Mouse (Mus musculus) brain, embryonic 18.5 days (tissue): ENCODE results near the gene Mrpl38.
A peak's percentile ranks its signal among the peaks of the same experiment; 100 is the strongest.

Experiments used
- DNase-seq: peaks from one replicate; pipeline ENCODE4 v3.0.0-alpha.2; 2012; ENCODE audit warnings: low read depth, low spot score

Mrpl38 gene

DNA sequence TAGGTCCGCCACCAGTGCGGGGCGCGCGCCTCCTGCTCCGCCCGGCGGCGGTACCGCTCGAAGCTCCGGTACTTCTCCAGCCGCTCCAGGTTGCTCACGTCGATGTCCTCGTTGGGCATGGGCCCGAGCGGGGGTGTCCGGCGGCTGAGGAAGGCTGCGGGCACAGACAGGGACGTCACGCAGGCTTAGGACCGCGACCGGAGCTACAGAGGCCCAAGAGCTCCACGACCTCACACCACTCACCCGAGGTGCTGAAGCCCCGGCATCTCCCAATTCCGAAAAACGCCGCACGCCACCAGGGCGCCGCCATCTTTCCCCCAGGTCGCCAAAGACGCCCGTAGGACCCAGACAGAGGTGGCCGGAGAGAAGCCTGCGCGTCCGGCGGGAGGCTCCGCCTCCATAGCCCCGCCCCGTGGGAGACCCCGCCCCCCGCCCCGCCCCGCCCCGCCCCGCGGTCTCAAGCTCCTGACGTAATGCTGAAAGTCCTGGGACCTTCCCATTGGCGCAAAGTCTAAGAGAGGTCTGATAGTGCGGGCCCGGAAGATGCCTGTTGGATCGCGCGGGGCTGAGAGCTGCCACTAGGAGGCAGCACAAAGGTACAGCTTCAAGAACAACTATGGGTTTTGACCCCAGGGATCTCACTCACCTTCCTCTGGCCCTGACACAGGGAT, at the start of gene Mrpl38:
Gene Mrpl38, minus strand, starts transcription at position 401 of the 671 bp plus-strand sequence.
- peak; percentile 76 for DNase-seq

GRCm38 (mm10) chr11:116187226-116187930, 48.7 kb upstream of the Mrpl38 start:
- DNase-seq, result no peak

DNA sequence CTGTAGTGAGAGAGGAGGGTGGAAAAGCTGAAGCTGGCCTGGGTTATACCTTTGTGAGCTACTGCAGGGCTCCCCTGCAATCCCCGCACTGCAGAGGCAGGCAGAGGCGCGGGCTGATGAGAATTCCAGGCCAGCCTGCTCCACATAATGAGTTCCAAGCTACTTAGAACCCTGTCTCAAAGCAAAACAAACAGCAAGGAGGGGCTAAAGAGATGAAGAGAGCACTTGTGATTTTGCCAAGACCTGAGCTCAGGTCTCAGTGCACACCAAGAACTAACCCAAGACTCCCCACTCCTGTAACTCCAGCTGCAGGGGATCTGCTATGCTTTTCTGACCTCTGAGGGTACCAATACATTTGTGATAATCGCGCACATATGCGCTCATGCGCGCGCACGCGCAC, 47.7 kb upstream of the Mrpl38 start:
- no peak for DNase-seq

DNA sequence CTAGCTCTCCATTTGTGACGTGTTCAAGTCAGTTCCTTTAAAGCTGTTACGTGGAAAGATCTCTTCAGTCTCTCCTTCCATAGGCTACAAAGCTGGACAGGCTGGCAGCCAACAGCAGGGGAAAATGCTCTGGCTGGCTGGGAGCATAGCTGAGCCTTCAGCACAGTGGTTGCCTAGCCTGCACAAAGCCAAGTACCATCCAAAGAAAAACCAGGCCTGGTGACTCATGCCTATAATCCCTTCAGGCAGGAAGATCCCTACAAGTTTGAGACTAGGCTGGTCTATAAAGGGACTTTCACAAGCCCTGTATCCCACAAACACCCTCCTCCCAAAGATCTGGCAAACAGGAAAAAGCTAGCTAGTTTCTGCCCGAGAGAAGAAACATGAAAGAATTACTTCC, 47.2 kb upstream of the Mrpl38 start:
- no peak for DNase-seq

DNA sequence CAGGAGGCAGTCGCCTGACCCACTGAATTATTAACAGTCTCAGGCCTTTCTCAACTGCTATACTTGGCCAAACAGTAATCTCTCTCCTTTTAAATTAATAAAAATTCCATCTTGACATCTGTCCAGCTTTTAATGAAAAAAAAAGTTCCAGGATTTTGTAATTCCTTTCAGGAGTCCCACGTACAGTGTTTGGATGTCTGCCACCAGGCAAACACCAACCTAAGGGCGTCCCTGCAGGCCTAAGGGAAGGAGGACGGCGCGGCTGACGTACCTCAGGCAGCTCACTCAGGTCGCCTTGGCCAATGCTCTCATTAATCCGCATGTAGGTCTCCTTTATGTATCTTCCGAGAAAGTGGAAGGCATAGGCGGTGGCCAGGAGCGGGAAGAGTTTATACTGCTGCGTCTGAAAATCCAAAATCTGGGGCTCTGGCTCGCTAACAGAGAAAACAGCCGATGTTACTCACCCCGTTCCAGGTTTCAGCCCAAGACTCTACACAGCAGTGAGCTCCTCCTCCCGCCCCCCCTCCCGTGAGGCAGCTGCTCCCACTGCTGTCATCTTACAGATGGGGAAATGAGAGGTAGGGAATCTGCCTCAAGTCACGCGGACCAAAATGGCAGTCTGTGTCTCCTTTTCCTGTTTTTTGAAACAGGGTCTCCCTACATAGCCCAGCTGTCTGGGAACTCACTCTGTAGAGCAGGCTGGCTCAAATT, 39.9 kb upstream of the Mrpl38 start:
- no peak for DNase-seq

DNA sequence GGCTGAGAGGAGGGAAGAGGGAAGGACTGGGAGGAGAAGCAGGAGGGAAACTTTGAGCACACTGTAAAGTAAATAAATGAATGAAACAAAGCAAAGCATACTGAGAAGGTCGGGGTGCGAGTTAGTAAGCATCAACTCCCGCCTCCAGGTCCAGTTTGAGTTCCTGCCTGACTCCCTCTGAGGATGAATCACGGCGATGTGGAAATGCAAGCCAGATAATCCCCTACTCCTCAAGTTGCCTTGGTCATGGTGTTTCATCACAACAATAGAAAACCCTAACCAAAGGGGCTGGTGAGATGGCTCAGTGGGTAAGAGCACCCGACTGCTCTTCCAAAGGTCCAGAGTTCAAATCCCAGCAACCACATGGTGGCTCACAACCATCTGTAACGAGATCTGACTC, 37.3 kb upstream of the Mrpl38 start:
- DNase-seq, result no peak

DNA sequence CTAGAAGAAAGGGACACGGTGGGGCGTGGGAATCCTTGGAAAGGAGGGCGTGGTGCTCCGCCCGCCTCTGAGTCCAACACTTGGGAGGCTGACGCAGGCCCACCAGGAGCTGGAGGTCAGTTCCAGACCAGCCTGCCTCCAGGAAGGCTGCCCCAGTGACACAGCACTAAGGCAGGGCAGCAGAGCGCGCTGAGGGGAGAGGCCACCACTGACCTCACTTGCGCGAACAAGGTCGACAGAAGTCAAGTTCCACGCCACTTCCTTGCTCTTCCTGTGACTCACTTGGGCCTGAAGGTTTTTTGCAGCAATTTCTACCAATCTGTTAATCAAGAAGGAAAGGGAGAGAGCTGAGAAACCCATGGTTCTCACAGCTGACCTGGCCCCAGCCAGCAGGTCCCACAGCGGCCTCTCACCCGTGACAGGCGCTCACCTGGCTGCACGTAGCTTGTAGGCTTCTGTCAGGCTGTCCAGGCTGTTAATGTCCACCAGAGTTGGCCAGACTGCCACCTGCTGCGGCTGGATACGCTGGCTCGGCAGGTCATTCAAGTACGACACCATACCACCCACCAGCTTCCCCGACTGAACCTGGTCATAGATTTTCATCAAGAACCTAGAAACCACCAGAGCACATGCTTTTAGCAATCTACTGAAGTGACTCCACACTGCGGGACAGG, 36.2 kb upstream of the Mrpl38 start:
- DNase-seq, result no peak

GRCm38 (mm10) chr11:116171959-116172358, 33.3 kb upstream of the Mrpl38 start:
- no peak for DNase-seq

DNA sequence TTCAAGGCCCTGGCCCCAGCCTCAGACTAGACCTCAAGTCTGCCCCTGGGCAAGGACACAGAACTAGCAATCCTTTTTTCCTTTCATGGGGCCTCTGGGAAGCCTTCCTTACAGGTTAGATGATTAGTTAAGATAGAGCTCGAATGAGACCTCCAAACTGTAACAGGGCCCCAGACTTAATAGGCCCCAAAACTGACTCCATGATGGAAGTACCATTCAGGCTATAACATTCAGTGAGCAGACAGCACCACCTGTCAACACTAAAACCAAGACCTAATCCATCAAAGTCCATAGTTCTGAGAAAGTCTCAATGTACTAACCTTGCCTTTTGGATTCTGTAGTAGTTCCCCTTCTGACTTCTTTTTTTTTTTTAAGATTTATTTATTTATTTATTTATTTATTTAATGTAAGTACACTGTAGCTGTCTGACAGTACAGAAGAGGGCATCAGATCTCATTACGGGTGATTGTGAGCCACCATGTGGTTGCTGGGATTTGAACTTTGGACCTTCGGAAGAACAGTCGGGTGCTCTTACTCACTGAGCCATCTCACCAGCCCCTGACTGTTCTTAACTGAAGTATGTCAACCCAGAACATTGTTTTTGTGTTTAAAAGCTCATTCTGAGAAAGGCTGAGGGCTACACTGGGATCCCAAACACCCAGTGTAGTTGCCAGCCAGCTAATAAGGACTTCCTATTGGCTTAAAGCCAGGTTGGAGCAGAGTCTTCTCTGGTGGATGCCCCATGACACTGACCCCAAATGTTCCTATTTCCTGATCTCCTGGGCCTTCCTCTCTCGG, 31.5 kb upstream of the Mrpl38 start:
- no peak for DNase-seq

DNA sequence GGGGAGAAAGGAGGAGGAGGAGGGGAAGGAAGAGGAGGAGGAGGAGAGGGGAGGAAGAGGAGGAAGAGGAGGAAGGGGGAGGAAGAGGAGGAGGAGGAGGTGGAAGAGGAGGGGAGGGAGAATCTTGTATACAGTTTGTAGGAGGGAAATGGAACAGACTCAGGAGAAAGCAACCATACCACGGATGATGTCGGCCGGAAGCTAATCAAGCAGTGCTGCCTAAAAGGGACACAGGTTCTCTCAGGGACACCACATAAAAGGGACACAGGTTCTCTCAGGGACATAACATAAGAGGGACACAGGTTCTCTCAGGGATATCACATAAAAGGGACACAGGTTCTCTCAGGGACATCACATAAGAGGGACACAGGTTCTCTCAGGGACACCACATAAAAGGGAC, 30.5 kb upstream of the Mrpl38 start:
- no peak for DNase-seq

DNA sequence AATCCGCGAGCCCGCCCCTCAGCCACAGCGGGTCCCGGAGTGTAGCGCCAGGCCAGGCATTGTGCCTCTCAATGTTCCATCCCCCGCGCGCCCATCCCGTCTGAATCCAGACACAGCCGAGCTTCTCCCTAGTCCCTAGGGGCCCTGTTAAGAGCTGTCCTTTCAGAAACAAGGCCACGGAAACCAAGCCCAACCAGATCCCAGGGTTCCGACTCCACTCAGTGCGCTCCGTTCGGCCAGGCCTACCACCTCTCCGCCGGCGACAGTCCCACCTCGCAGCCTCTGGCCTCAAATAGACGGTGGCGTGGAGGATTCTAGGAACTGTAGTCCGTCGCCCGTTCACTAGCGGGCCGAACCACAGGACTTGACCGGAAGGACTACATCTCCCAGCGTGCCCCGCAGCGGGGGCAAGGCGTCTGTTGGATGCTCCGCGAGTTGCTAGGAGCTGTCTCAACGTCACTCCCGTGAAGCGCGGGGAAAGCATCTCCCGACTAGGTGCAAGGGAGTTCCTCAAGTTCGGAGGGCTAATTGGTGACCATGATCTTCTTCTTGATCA, 29.3 kb upstream of the Mrpl38 start, which contains the start of gene Fbf1:
Gene Fbf1, minus strand, starts transcription at position 283 of the 556 bp plus-strand sequence.
- peak; percentile 94 for DNase-seq

DNA sequence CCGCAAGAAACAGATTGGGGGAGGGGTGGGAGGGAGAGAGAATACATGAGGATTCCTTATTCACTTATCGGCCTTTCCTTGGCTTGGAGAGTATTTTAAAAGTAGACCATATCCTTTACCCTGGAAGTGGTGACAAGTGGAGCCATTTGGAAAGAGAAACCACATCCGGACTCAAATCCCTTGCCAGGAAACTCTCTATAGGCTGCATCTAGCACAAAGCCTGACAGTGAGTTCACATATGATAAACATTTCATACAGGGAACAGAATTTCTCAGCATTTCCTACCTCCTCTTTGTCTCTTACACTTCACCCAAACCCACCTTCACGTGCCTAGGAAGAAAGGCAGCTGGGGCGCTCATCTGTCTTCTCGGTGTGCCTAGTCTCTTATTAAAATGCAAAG, 28.6 kb upstream of the Mrpl38 start:
- DNase-seq, result no peak

GRCm38 (mm10) chr11:116163002-116163401, 24.3 kb upstream of the Mrpl38 start:
- no peak for DNase-seq

DNA sequence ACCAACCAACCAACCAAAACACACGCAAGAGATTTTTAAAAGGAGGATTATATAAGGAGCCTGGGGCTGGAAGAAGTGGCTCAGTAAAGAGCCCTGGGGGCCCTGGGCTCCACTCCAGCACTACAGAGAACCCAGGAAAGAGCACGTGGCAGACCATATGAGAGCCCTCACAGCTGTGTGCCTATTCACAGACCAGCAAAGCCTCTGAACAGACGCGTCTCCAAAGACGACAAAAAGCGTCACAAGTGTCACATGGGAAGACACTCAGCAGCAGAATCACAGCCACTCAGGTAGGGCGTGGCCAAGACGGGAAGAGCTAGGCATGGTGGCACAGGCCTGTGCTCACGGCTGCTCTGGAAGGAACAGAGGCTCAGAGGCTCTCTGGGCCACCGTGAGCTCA, 23.5 kb upstream of the Mrpl38 start:
- no peak for DNase-seq

GRCm38 (mm10) chr11:116161312-116161711, 22.6 kb upstream of the Mrpl38 start:
- no peak for DNase-seq

DNA sequence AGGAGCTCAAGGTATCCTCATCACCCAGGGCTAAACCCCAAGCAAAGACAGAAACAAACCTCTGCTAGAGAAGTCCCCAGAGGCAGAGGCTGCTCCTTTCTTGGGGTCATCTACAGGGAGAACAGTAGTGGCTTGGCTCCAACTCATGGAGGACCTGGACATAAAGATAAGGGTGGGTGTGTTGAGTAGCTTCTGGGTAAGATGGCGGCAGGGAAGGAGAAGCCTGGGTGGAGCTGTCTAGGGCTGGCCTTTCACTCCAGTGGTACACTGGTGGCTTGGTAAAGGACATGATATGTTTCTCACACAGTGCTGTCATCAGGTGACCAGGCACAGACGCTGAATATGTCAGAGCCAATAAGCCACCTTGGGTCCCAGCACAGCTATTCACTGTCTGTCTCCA, 12.3 kb upstream of the Mrpl38 start:
- no peak for DNase-seq

DNA sequence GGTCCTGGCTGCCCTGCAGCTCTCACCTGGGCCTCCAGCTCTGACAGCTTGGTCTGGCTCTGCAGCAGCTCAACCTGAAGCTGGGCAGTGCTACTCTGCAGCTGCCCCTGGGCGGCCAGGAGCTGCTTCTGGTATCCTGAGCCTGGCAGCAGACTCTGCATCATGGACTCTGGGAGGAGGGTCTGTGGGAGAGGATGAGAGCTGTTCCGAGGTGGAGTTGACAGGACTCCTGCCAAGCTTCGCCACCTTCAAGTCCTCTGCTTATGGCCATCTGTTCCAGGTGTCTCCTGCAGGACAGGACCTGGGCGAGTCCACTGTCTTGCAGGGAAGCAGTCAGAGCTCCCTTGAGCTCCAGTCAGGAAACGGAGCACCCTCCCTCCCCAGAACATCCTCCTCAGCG, 10.7 kb upstream of the Mrpl38 start:
- no peak for DNase-seq

GRCm38 (mm10) chr11:116148761-116149221, 10.1 kb upstream of the Mrpl38 start:
- DNase-seq, result no peak

GRCm38 (mm10) chr11:116146294-116146985, 7.8 kb upstream of the Mrpl38 start:
- DNase-seq, result no peak
